10 mouse cellular contexts compared by ENCODE assay signal in genomic region chr6:90729829-90730228, GRCm38 (mm10).
DNase-seq lines count a peak whose midpoint lies in the region; ATAC-seq and TF ChIP-seq lines count a peak whose summit lies in the region.
"Had no signal": no experiment of that assay in that cellular context is flagged by ENCODE, and none has a peak within 500 bp of the region (broad histone marks: within the 10 kb centered on the region; RNA-seq: fewer than 3 reads in every experiment).

No protein-coding gene starts in this region.

- WGBS in heart, postnatal 0 days = 48% methylated on average over 5 of the region's 5 CpGs
- 49% methylated on average over 5 of the region's 5 CpGs for WGBS in hindbrain, embryonic 10.5 days

- H3K4me1 ChIP-seq in heart, postnatal 0 days (ENCODE audit: control insufficient read depth, insufficient read depth) = peaks cover 38% of the 10 kb centered on the region
- H3K4me1 ChIP-seq in ES-Bruce4 (ENCODE audit: control insufficient read depth, insufficient read depth, low read length) = peaks cover 4% of the 10 kb centered on the region
- H3K4me1 ChIP-seq in hindbrain, embryonic 10.5 days (replicated peaks) = peaks cover 73% of the 10 kb centered on the region

- H3K4me2 ChIP-seq in heart, postnatal 0 days (ENCODE audit: low read depth, low read length) = no peak overlapping the region

- no peak for ATAC-seq in heart, postnatal 0 days (ENCODE audit: insufficient read depth, low read depth)
- no peak for ATAC-seq in granulocyte monocyte progenitor cell, adult 5-6 weeks (replicated peaks; ENCODE audit: poor library complexity, severe bottlenecking)
- ATAC-seq: Patski had no signal

- H3K27ac ChIP-seq in heart, postnatal 0 days (ENCODE audit: low read depth) = peak overlapping the region; percentile 56
- H3K27ac ChIP-seq in ES-Bruce4 (ENCODE audit: insufficient read depth, low read length) = peak overlapping the region; percentile 9; the same call in 1 of the 2 replicates
- peak overlapping the region; percentile 62 for H3K27ac ChIP-seq in hindbrain, embryonic 10.5 days
- H3K27ac ChIP-seq: liver, embryonic 14.5 days had no signal

- no peak for TF ChIP-seq POLR2A in ES-Bruce4 (IDR thresholded peaks at IDR 0.05; ENCODE audit: insufficient read depth, low read length)

- no peak for TF ChIP-seq CTCF in heart, postnatal 0 days (IDR thresholded peaks at IDR 0.05; ENCODE audit: low read depth)
- TF ChIP-seq CTCF in ES-Bruce4 (IDR thresholded peaks at IDR 0.05; ENCODE audit: low read depth, low read length) = no peak

- H3K9me3 ChIP-seq in heart, postnatal 0 days (replicated peaks; ENCODE audit: control insufficient read depth, low read length) = no peaks in the 10 kb centered on the region
- no peaks in the 10 kb centered on the region for H3K9me3 ChIP-seq in ES-Bruce4 (replicated peaks; ENCODE audit: control insufficient read depth, insufficient read depth, low read length, poor library complexity, severe bottlenecking)
- H3K9me3 ChIP-seq in hindbrain, embryonic 10.5 days = no peaks in the 10 kb centered on the region

- no peak for DNase-seq in heart, postnatal 0 days (ENCODE audit: low spot score)
- DNase-seq in heart, adult 18-20 months = no peak
- DNase-seq in Muller cell, postnatal 12 days (ENCODE audit: inconsistent ontology term) = peak; percentile 51
- no peak for DNase-seq in hindbrain, embryonic 10.5 days (ENCODE audit: low spot score)
- no peak for DNase-seq in MN1 (ENCODE audit: low spot score)
- no peak for DNase-seq in thymus, postnatal 0 days (ENCODE audit: low spot score)

- no peak overlapping the region for H3K9ac ChIP-seq in heart, postnatal 0 days (replicated peaks; ENCODE audit: low read depth, low read length)
- no peak overlapping the region for H3K9ac ChIP-seq in ES-Bruce4 (ENCODE audit: low read depth, poor library complexity, severe bottlenecking)
- H3K9ac ChIP-seq: liver, embryonic 14.5 days had no signal

- H3K27me3 ChIP-seq in heart, postnatal 0 days (ENCODE audit: control insufficient read depth, insufficient read depth, low read length) = no peaks in the 10 kb centered on the region
- H3K27me3 ChIP-seq in ES-Bruce4 (ENCODE audit: control insufficient read depth, insufficient read depth, low read length, poor library complexity, severe bottlenecking) = no peaks in the 10 kb centered on the region
- H3K27me3 ChIP-seq in hindbrain, embryonic 10.5 days (ENCODE audit: insufficient read depth, poor library complexity, severe bottlenecking) = 0 out of 2 replicates have a peak, but pooled peaks cover under 1% of the 10 kb centered on the region
- H3K27me3 ChIP-seq: Patski had no signal

- H3K36me3 ChIP-seq in heart, postnatal 0 days (replicated peaks; ENCODE audit: control insufficient read depth, insufficient read depth, low read length) = no peaks in the 10 kb centered on the region
- no peaks in the 10 kb centered on the region for H3K36me3 ChIP-seq in ES-Bruce4 (ENCODE audit: control insufficient read depth, insufficient read depth, low read length, poor library complexity, severe bottlenecking)
- H3K36me3 ChIP-seq in hindbrain, embryonic 10.5 days = no peaks in the 10 kb centered on the region

- H3K4me3 ChIP-seq in heart, postnatal 0 days (ENCODE audit: low read depth, low read length) = no peak overlapping the region
- H3K4me3 ChIP-seq in ES-Bruce4 (ENCODE audit: low read depth, low read length) = no peak overlapping the region
- no peak overlapping the region for H3K4me3 ChIP-seq in hindbrain, embryonic 10.5 days

- no peak for TF ChIP-seq EP300 in heart, postnatal 0 days (IDR thresholded peaks at IDR 0.05; ENCODE audit: low read depth)
- TF ChIP-seq EP300 in ES-Bruce4 (IDR thresholded peaks at IDR 0.05; ENCODE audit: insufficient read depth, low read depth, low read length) = no peak

Comparison
In these comparisons a context has a peak if more than half of its experiments do, and no peak if none do; other contexts are left out.
1. H3K27ac ChIP-seq: peak in every context shown above with its lines; median percentile 62 in hindbrain, embryonic 10.5 days; 56 in heart, postnatal 0 days; 9 in ES-Bruce4.